Mouse (Mus musculus): ENCODE measurements at regions not wholly inside any gene's neighbourhood (a gene's known extent, or its start where the extent isn't known, plus 50 kb on each side); places are given as distances from the start of the nearest gene placed in this dataset.
"Not testable (repeated sequence)": the region's sequence is repeated elsewhere in the genome, so short reads cannot be mapped to it uniquely, and the experiment has no call there.

DNA sequence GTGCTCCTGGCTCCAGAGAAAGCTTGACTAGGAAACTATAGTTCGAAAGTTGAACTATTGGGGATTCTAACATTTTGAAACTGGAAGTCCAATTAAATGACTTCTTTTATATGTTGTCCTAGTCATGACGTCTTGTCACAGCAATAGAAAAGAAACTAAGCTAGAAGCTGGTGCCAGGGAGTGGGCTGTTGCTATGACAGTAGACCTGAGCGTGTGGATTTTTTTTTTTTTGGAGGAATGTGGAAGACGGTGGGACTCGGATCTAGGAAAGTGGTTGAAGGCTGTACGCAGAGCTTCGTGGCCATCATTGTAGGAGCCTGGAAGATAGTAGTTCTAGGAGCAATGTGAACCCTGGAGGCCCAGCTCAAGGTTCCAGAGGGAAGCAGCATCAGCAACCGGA lies 194.2 kb upstream of the Zfp703 start:
- H3K9me3 ChIP-seq (ENCODE audit: control insufficient read depth, low read length); H3K9ac ChIP-seq (ENCODE audit: low read depth, low read length); H3K36me3 ChIP-seq (ENCODE audit: control insufficient read depth, insufficient read depth, low read length); H3K4me3 ChIP-seq (ENCODE audit: low read length); ATAC-seq (ENCODE audit: low FRiP score, low TSS enrichment); H3K27ac ChIP-seq (ENCODE audit: low read depth, low read length); H3K4me2 ChIP-seq (replicated peaks; ENCODE audit: low read depth, low read length): not testable (repeated sequence)
- WGBS = 95% methylated on average over 8 of the region's 8 CpGs
- peaks cover 16% of the 10 kb centered on the region; the same call in 1 of the 2 replicates for H3K27me3 ChIP-seq (ENCODE audit: control insufficient read depth, insufficient read depth, low read length)
- peaks cover 15% of the 10 kb centered on the region; the same call in 1 of the 2 replicates for H3K4me1 ChIP-seq (ENCODE audit: control insufficient read depth, insufficient read depth, low read length)

DNA sequence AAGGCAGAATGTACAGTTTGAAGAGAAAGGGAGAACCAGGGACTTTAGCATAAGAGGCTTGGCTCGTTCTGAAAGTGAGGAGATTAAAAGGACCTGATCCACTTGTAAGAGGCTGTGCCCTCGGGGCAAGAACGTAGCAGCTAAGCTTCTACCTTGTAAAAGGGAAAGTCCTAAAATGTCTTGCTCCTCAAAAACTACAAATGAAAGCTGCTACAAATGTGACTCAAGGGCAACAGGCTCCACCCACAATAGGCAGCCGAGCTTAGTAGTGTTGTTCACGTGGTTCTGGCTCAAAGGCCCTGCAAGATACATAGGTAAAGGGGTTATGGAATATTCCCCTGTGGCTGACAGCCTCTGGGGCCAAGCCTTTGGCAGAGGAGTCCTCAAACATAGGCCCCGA lies 192.7 kb upstream of the Zfp703 start:
- no peak for ATAC-seq (ENCODE audit: low FRiP score, low TSS enrichment)
- H3K9me3 ChIP-seq (ENCODE audit: control insufficient read depth, low read length) = no peaks in the 10 kb centered on the region
- WGBS = 72% methylated on average over 6 of the region's 6 CpGs
- peaks cover 4% of the 10 kb centered on the region; the same call in 1 of the 2 replicates for H3K4me1 ChIP-seq (ENCODE audit: control insufficient read depth, insufficient read depth, low read length)
- no peak overlapping the region for H3K9ac ChIP-seq (ENCODE audit: low read depth, low read length)
- no peak overlapping the region for H3K27ac ChIP-seq (ENCODE audit: low read depth, low read length)
- H3K4me3 ChIP-seq (ENCODE audit: low read length) = no peak overlapping the region
- peaks cover 16% of the 10 kb centered on the region; the same call in 1 of the 2 replicates for H3K27me3 ChIP-seq (ENCODE audit: control insufficient read depth, insufficient read depth, low read length)
- H3K4me2 ChIP-seq (replicated peaks; ENCODE audit: low read depth, low read length) = no peak overlapping the region
- H3K36me3 ChIP-seq (ENCODE audit: control insufficient read depth, insufficient read depth, low read length) = no peaks in the 10 kb centered on the region

DNA sequence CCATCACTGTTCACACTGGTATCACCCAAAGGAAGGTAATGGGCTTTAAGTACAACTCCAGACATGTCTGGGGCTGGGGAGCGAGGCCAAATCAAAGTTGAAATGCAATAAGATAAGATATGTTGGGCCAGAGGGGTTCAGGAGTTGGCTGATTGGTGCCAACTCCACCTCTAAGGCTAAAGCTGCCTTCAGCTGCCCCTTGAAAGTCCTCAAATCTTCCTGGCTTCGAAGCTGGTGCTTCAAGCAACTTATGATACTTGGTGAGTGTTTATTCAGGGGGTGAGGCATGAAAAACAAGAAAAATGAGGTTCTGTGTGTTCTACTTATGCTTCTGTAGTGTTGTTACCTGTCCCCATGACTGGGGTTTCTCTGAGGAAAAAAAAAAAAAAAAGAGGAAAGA lies 185.3 kb upstream of the Zfp703 start:
- ATAC-seq (ENCODE audit: low FRiP score, low TSS enrichment) = no peak
- Histone ChIP-seq H3K9me3 (ENCODE audit: control insufficient read depth, low read length) (no peaks in the 10 kb centered on the region), H3K9ac (ENCODE audit: low read depth, low read length) (no peak overlapping the region), H3K4me2 (replicated peaks; ENCODE audit: low read depth, low read length) (no peak overlapping the region), H3K4me3 (ENCODE audit: low read length) (no peak overlapping the region), H3K27ac (ENCODE audit: low read depth, low read length) (no peak overlapping the region), H3K4me1 (ENCODE audit: control insufficient read depth, insufficient read depth, low read length) (no peaks in the 10 kb centered on the region), H3K27me3 (ENCODE audit: control insufficient read depth, insufficient read depth, low read length) (no peaks in the 10 kb centered on the region; the same call in 1 of the 2 replicates), H3K36me3 (ENCODE audit: control insufficient read depth, insufficient read depth, low read length) (no peaks in the 10 kb centered on the region)
- WGBS = 79% methylated on average over 2 of the region's 2 CpGs

DNA sequence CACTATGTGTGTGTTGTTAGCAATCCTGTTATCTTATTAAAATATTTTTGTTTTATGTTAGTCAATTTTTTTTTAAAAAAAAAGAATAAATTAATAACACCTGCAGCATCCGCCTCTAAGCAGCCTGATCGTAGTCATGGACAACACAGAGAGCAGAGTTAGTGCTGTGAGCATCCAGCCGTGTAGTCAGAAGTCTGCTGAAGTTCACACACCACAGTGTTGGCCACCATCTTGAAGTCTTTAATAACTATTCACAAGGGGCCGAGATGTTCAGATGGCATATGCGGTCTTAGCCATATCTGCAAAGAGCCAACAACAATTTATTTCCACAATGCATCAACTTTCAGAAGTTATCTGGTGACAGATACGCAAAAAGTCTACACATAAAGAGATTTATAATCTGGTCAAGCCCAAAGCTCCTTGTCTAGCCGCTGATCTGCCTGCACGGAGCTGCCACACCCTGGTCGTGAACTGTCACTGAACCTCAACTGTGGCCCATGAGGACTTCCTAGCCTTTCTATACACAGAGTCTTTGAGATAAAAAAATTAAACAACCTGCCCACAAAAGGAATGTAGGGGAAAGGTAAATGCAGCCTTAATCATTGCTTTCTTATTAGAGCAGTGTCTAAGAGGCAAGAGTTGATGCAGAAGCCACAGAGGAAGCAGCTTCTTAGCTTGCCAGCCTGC lies 183.4 kb upstream of the Zfp703 start:
- Histone ChIP-seq H3K36me3 (ENCODE audit: control insufficient read depth, insufficient read depth, low read length) (no peaks in the 10 kb centered on the region), H3K9ac (ENCODE audit: low read depth, low read length) (no peak overlapping the region), H3K4me1 (ENCODE audit: control insufficient read depth, insufficient read depth, low read length) (no peaks in the 10 kb centered on the region), H3K27ac (ENCODE audit: low read depth, low read length) (no peak overlapping the region), H3K4me3 (ENCODE audit: low read length) (no peak overlapping the region), H3K4me2 (replicated peaks; ENCODE audit: low read depth, low read length) (no peak overlapping the region), H3K9me3 (ENCODE audit: control insufficient read depth, low read length) (no peaks in the 10 kb centered on the region), H3K27me3 (ENCODE audit: control insufficient read depth, insufficient read depth, low read length) (no peaks in the 10 kb centered on the region; the same call in 1 of the 2 replicates)
- WGBS = 87% methylated on average over 9 of the region's 9 CpGs
- no peak for ATAC-seq (ENCODE audit: low FRiP score, low TSS enrichment)

DNA sequence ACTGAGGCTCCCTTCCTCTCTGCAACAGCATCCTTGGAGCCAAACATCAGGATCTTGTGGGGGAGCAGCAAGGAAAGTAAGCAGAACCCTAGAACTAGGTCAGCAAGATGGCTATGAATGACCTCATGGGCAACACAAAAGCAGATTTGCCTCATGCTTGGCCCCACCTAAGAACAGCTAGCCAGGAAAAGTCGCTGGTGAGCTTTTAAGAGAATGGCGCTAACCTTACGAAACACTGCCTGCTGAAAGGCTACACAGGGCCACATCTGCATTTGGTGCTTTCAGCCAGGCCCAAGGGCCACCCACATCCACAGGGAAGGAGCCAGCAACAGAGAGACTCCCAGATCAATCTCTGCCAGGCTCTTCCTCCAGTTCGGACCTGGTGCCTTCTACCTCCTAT lies 182.7 kb upstream of the Zfp703 start:
- Histone ChIP-seq H3K27ac (ENCODE audit: low read depth, low read length) (no peak overlapping the region), H3K4me3 (ENCODE audit: low read length) (no peak overlapping the region), H3K36me3 (ENCODE audit: control insufficient read depth, insufficient read depth, low read length) (no peaks in the 10 kb centered on the region), H3K27me3 (ENCODE audit: control insufficient read depth, insufficient read depth, low read length) (no peaks in the 10 kb centered on the region; the same call in 1 of the 2 replicates), H3K4me2 (replicated peaks; ENCODE audit: low read depth, low read length) (no peak overlapping the region), H3K9me3 (ENCODE audit: control insufficient read depth, low read length) (no peaks in the 10 kb centered on the region), H3K4me1 (ENCODE audit: control insufficient read depth, insufficient read depth, low read length) (no peaks in the 10 kb centered on the region), H3K9ac (ENCODE audit: low read depth, low read length) (no peak overlapping the region)
- no peak for ATAC-seq (ENCODE audit: low FRiP score, low TSS enrichment)
- 91% methylated on average over 4 of the region's 4 CpGs for WGBS

GRCm38 (mm10) chr8:26795616-26796015 lies 181.5 kb upstream of the Zfp703 start:
- Histone ChIP-seq H3K4me2 (replicated peaks; ENCODE audit: low read depth, low read length) (no peak overlapping the region), H3K4me3 (ENCODE audit: low read length) (no peak overlapping the region), H3K36me3 (ENCODE audit: control insufficient read depth, insufficient read depth, low read length) (no peaks in the 10 kb centered on the region), H3K9ac (ENCODE audit: low read depth, low read length) (no peak overlapping the region), H3K9me3 (ENCODE audit: control insufficient read depth, low read length) (no peaks in the 10 kb centered on the region), H3K4me1 (ENCODE audit: control insufficient read depth, insufficient read depth, low read length) (no peaks in the 10 kb centered on the region), H3K27ac (ENCODE audit: low read depth, low read length) (no peak overlapping the region), H3K27me3 (ENCODE audit: control insufficient read depth, insufficient read depth, low read length) (no peaks in the 10 kb centered on the region; the same call in 1 of the 2 replicates)
- 80% methylated on average over 8 of the region's 8 CpGs for WGBS
- no peak for ATAC-seq (ENCODE audit: low FRiP score, low TSS enrichment)

- 44% methylated on average over 1 of the region's 1 CpGs for WGBS
- no peak overlapping the region for H3K9ac ChIP-seq (ENCODE audit: low read depth, low read length)
- H3K27me3 ChIP-seq (ENCODE audit: control insufficient read depth, insufficient read depth, low read length) = peaks cover 11% of the 10 kb centered on the region
- no peaks in the 10 kb centered on the region for H3K36me3 ChIP-seq (ENCODE audit: control insufficient read depth, insufficient read depth, low read length)
- peaks cover 10% of the 10 kb centered on the region for H3K4me1 ChIP-seq (ENCODE audit: control insufficient read depth, insufficient read depth, low read length)
- H3K9me3 ChIP-seq (ENCODE audit: control insufficient read depth, low read length) = no peaks in the 10 kb centered on the region
- ATAC-seq (ENCODE audit: low FRiP score, low TSS enrichment) = no peak
- H3K27ac ChIP-seq (ENCODE audit: low read depth, low read length) = no peak overlapping the region
- no peak overlapping the region for H3K4me2 ChIP-seq (replicated peaks; ENCODE audit: low read depth, low read length)
- no peak overlapping the region for H3K4me3 ChIP-seq (ENCODE audit: low read length)
Observed at GRCm38 (mm10) chr8:26799814-26800213, 177.3 kb upstream of the Zfp703 start.

DNA sequence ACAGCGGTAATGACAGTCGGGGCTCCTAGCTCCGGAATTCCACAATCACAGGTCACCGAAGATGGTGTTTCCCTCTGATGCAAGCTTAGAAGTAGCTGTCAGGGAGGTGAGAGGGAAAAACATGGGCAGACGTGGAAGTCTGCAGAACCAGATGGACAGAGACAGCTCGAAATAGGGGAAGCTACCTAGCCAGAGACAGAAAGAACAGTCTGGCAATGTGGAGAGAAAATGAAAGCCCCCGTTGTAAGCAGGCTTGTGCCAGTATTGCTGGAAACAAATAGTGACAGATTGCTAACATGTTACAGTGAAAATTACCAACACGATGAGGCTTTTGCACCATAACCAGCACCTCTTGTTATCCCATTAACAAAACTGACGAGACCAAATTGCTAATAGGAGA lies 173.0 kb upstream of the Zfp703 start:
- Histone ChIP-seq H3K27me3 (ENCODE audit: control insufficient read depth, insufficient read depth, low read length) (peaks cover 11% of the 10 kb centered on the region), H3K36me3 (ENCODE audit: control insufficient read depth, insufficient read depth, low read length) (no peaks in the 10 kb centered on the region), H3K4me2 (replicated peaks; ENCODE audit: low read depth, low read length) (no peak overlapping the region), H3K9ac (ENCODE audit: low read depth, low read length) (no peak overlapping the region), H3K9me3 (ENCODE audit: control insufficient read depth, low read length) (no peaks in the 10 kb centered on the region), H3K4me3 (ENCODE audit: low read length) (no peak overlapping the region), H3K27ac (ENCODE audit: low read depth, low read length) (no peak overlapping the region), H3K4me1 (ENCODE audit: control insufficient read depth, insufficient read depth, low read length) (peaks cover 35% of the 10 kb centered on the region)
- ATAC-seq (ENCODE audit: low FRiP score, low TSS enrichment) = no peak
- WGBS = 47% methylated on average over 9 of the region's 9 CpGs

DNA sequence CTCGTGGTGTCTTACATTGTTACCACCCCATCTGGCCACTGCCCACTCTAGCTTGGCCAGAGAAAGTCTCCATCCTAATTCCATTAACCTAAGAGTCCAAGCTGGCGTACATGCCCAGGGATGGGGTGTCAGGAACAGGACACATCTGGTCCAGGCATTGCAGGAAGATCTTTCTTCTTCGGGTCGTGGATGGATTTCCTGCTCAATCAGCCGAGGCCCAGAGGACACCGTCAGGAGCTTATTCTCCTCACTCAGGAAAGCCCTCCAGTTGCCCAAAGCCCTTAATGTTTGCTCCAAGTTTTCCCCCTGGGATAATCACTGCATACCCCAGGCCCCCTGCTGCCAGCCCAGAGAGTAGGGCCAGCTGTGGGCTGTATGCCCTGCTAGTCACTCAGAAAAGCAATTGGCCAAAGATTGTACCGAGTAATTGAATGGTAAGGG lies 172.2 kb upstream of the Zfp703 start:
- H3K9me3 ChIP-seq (ENCODE audit: control insufficient read depth, low read length) = no peaks in the 10 kb centered on the region
- H3K4me2 ChIP-seq (replicated peaks; ENCODE audit: low read depth, low read length) = no peak overlapping the region
- no peak overlapping the region for H3K4me3 ChIP-seq (ENCODE audit: low read length)
- 17% methylated on average over 7 of the region's 7 CpGs for WGBS
- ATAC-seq (ENCODE audit: low FRiP score, low TSS enrichment) = no peak; the same call in 1 of the 2 replicates
- H3K36me3 ChIP-seq (ENCODE audit: control insufficient read depth, insufficient read depth, low read length) = no peaks in the 10 kb centered on the region
- no peak overlapping the region for H3K27ac ChIP-seq (ENCODE audit: low read depth, low read length)
- no peak overlapping the region for H3K9ac ChIP-seq (ENCODE audit: low read depth, low read length)
- peaks cover 35% of the 10 kb centered on the region for H3K4me1 ChIP-seq (ENCODE audit: control insufficient read depth, insufficient read depth, low read length)
- H3K27me3 ChIP-seq (ENCODE audit: control insufficient read depth, insufficient read depth, low read length) = peaks cover 11% of the 10 kb centered on the region
